Mouse (Mus musculus): ENCODE results near the gene Elmo1.

GRCm38 (mm10) chr13:20327975-20328374, 237.6 kb downstream of the Elmo1 start:
- TF ChIP-seq CTCF (IDR thresholded peaks at IDR 0.05; ENCODE audit: low read depth, low read length) (no peak), GATA1 (IDR thresholded peaks at IDR 0.05; ENCODE audit: borderline replicate concordance, low read length) (no peak), GATA2 (IDR thresholded peaks at IDR 0.05; ENCODE audit: borderline replicate concordance, low read depth, low read length) (no peak), POLR2AphosphoS5 (IDR thresholded peaks at IDR 0.05; ENCODE audit: insufficient replicate concordance, low read depth, low read length) (no peak), TAL1 (conservative IDR thresholded peaks at IDR 0.05; ENCODE audit: low read depth, low read length) (no peak)
